Mouse (Mus musculus) adrenal gland, adult 8-10 months (tissue): ENCODE results near the gene Fmo4. TPM values are rescaled to one million over a fixed set of nuclear protein-coding genes. Genes with fewer than 3 reads are reported as not detected.

Source experiments
- DNase-seq: peaks from one replicate; pipeline ENCODE4 v3.0.0; 2022
- total RNA-seq, 4 experiments: library from RNA; stranded (reverse); gene quantifications; 2 replicates each; pipeline ENCODE4 v1.2.4; 2022

The Fmo4 gene
- 1 to 10 TPM in 2 of 4 experiments, under 1 TPM in 2; 0.25 to 3.6 (median 0.89) TPM for total RNA-seq

DNA sequence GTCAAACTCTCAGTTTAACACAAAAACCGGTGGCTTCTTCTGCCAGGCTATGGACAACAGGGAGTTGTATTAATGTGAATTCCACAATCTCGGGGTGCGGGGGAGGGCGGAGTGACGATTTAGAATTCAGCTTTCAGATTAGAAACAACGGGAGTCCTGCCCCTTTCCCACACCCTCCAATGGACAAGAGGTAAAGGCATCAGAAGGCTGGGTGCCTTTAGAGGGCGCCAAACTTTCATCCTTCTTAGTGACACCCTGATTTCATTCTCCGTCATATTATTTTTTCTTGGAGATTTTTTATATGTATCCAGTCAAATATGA, at the start of gene Fmo4:
TSS of gene Fmo4 (minus strand) at position 137 of the 321 bp plus-strand sequence.
- DNase-seq, result peak; percentile 22

DNA sequence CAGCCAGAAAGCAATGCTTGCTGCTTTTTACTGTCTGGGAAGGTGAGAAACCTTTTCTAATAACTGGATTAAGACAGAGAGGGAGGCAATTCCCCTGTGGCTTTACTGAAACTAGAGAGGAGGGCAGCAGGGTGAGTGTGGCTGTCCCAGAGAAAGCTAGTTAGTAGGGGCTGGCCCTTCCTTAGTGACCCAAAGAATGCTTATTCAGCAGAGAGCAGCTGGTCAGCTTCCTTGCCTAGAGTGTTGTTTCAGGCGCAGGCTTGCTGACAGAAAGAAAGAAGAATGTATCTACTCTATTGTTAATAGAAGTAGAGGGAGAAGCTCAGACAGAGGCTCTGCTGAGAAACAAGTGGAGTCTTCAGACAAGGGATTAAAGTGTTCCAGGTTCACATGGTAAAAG, 48.6 kb upstream of the Fmo4 start:
- no peak for DNase-seq

DNA sequence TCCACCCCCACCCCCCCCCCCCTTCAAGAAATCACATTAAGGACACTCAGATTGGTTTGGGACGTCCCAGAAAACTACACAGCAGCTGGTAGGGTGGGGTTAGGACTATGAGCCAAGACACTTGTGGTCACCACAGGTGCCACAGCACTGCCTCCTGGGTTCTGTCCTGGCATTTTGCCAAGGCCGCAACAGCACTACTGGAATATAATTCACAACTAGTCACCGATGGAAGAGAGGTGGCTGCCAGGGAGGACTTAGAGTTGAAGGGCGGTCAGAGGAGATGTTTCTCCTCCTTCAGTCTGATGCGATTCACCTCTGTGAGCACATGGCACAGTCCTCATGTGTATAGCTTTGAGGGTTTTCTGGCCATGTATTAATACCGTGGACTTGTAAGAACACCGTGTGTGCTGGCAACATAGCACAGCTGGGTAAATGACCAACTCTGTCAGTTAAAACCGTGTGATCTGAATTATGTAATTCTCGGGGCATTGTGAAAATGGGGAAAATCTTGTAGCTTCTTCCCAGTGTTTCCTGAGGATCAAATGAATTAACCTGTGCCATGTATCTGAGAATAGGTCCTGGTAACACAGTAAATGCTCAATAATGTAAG, 46.3 kb upstream of the Fmo4 start:
- DNase-seq, result peak; percentile 57

DNA sequence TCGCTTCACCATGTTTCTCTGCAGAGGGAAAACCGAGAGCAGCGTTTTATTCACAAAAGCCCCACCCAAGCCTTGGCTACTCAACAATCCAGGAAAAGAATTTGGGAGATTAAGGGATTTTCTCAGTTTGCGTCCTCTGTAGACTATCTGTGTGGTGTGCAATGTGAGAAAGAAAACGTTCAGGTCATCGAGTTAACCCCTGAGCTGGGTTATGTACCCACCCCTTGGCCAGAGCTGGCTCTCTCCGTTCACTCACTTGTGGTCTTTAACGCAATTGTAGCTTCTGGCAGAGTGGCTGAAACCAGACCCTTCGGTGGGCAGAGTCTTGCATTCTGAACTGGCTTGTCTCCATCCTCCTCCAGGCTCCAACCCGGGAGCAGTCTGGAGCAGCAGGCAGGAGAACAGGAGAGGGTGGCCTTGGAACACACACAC, 45.8 kb upstream of the Fmo4 start:
- DNase-seq, result no peak

DNA sequence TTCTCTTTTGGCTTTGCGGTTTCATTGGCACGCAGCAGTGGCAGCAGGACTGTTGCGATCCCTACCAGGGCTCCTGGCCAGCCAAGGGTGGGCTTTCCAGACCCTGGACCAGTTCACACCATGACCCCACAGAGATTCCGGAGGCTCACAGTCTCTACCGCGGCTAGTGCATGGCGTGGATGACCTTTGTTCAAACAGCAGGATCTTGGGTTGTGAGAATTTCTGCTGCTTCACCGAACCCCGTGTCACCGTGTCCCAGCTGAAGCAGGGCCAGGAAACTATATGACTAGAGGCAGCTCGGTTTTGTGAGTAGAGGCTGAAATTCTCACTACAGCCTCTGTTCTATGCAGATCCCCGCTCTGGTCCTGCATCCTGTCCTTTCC, 45.0 kb upstream of the Fmo4 start:
- DNase-seq, result no peak

DNA sequence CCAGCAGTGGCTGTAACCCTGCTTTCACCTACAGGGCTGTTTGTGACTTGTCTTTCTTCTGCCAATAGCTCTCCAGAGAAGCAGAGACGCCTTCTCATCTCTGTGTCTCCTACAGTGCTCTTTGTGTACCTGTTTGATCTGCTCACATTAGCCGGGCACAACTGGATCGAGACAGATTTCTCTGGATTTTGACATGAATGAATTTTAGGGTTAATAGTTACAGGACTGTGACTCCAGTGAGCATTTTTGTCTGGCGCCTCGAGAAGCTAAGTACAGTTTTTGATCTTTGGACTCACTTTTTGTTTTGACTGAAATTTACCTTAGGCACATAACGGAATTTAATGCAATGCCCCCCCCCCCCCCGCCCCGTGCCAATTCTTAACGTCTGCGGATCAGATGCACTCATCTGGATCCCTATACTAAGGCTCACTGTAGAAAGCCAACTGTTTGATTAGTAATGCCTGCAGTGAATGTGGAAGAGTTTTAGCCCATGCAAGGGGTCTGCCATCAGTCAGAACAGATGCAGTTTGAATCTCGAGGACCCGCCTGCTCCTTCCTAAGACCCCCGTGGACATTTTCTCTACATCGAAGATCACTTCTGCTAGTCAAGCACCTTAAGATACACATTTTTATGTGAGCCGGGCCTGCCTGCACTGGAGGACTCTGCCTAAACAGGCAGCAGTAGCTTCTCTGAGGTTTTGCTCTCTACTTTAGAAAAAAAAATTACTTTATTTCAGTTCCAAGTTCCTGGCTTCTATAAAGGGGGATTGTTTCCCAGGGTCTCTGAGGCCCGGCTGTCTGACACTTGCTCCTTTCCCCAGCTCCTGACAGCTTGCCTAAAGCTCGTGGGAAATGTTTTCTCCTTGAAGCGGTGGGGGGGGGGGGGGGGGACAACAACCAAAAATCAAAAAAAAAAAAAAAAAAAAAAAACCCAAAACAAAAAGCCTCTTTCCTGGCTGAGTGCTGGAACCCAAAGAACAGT, 44.3 kb upstream of the Fmo4 start:
- DNase-seq, result no peak

DNA sequence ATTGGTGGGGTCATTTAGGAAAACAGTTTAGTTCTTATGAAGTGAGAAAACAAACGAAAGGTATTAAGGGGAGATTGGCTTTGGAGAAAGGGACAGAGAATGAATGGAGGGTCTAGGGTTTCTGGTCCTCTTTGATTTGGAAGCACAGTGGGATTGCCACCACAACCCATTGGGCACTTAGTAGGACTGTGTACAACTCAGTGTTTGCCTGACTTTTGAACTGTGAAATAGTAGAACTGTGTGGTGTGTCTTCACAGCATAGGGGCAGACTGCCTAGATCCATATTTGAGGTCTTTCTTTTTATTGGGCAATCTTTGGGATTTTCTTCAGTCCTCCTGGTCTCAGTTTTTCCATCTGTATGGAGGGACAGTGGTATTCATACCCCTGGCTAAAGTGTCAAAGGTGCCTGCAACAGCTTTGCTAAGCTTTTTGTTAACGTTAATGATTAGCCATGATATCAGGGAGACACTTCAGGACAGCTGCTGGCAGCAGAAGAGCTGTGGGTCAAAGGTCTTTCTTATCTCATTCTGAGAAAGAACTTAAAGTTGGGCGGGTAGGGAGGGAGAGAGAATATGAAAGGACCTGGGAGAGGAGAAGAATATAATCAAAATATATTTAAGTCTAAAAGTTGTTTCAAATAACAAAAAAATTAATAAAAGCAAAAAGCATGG, 40.2 kb upstream of the Fmo4 start:
- no peak for DNase-seq

DNA sequence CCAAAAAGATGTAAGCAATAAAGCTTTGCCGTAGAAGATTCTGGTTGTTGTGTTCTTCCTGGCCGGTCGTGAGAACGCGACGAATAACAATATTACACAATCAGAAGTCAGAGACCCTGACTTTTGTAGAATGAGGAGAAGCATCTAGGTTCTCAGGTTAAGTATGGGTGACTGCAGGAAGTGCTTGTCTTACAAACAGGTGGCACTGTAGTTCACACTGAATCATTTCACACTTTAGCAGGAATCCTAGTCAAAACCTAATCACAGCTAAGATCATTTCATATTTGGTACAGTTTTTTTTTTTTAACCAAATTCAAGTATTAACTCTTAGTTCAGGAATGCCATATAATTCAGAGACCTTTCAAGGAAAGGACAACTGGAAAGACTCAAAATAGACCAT, 33.8 kb upstream of the Fmo4 start:
- DNase-seq, result no peak

DNA sequence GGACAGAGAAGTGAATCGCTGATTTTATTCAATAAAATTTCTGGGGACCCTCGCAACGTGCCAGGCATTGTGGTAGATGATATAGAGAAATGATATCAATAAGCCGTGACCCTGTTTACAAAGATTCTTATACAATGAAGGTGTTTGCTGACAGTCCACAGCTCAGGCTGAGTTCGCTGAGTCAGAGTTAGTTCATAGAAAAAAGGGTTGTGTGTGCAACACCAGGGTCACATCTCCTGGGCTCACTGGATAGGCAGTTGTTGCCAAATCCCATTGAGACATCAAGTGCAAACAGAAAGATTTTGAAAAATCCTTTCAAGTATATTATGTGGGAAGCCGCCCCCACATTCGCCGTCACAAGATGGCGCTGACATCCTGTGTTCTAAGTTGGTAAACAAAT, 26.4 kb upstream of the Fmo4 start:
- peak; percentile 53 for DNase-seq

DNA sequence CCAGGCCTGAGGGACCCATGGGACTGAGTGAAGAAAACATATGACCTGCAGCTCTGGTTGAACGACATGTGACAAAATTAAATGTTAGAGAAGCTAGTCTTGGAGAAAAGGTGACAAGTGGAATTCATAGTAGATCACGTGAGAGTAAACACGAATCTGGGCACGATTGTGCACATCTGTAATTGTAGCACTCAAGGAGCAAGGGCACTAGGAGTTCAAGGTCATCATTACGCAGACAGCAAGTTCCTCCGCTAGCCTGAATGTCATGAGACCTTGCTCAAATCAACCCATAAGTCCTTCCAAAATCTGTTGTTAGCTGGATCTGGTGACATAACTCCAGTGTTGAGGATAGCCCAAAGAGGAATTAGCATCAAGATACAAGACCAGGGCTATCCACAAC, 25.2 kb upstream of the Fmo4 start:
- no peak for DNase-seq

DNA sequence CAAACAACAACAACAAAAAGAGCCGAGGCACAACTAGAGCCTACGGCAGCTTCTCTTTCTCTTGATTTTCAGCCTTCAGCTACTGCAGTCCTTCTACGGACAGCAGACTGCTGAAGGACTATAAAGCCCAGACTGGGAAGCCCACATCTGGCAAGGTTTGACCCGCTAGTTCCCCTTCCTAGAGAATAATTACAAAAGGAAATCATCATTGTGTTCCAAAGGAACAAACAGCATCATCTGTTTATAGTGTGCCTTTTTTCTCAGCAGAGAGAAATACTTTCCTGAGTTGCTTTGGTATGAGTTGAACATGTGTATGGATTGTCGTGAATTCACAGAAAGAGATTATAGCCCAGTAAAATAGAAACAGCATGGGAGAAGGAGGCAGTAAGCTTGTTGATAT, 20.6 kb upstream of the Fmo4 start:
- DNase-seq, result no peak

DNA sequence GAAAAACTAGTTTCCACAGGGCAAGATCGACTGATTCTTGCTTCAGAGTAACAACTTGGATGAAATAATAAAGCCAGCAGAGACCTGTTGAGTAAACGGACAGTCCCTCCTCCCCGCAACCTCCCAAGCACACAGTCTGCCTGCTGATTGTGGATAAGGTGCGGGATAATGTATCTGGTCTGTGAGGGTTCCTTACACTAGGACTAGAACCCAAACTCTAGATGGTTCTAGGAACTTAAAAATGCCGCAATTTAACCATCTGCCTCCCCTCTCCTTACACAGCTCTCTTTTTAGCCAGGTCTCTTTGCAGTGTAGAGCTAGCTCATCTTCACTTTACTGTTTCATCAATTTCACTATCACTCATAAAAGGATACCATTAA, 18.8 kb upstream of the Fmo4 start:
- no peak for DNase-seq

DNA sequence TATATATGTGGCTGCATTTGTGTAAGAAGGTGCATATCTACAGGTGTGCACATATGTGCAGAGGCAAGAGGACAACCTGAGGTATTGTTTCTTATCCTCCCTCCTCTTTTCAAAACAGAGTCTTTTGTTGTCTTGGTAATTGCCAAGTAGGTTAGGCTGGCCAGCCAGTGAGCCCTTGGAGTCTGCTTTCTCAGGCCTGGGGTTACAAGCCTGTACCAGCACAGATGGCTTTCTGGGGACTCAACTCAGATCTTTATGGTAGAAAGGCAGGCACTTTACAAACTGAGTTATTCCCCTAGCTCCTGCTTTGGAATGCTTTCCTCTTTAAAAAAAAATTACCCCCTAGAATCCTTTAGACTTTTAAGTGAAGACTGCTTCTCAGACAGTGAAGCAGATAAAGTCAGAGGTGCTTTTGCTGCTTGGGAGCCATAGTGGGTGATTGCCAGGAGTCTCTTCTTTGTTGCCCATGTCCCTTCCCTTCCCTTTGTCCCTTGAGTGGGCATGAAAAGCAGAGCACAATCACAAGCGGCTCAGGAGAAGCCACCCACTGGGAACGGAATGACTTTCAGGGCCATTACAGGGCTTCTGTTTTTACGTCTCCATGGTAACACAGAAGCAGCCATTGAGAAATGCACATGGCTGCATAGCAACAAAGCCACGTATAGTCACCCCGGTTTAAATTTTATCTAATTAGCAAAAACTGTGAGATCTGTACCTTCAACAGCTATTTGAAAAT, 18.2 kb upstream of the Fmo4 start:
- DNase-seq, result no peak

DNA sequence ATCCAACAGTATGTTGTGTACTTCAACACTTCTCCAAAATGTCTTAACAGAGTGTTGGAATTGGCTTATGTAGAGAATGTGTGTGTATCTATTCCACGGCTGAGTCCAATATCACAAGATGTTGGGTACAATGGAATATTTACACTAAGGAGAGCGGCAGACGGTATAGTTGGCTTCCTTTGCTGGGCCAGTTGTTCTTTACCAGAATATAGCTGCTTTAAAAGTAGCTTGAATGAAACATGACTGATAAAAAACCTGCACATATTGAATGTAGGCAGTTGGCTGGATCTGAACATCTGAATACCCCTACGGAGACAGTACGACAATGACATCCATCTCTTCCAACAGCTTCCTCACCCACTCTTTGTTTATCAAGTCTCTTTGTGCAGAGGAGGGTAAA, 5.5 kb upstream of the Fmo4 start:
- DNase-seq, result no peak

DNA sequence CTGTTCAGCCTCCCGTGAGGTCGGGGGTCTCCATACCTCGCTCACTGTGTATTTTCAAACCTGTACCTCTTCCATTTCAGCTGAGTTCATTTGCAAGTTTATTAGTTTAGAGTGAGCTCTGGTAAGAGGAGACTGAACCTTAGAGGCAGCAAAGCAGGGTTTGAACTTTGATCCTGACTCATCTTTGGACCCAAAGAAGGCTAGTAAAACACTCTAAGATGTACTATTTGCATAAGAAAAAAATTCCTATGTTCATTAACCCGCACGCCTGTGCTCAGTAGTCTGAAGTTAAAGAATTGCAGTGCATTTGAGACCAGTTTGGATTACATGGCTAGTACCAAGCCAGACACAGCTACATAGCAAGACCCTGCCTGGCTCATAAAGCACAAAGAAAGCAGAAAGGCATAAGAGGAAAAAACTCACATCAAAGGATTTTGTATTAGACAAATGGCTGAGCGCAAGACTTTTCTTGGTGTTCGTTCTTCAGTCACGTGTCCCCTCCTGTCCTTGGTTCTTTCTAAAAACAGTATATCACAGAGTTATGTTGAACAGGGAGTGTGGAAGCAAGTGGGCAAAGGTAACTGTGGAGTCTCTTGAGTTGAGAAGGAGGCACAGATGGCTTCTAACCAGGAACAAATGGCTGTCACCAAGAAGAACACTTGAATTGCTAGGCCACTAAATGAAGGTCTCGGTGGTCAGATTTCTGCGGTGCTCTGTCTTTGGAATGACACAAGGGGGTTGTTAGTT, 1.8 kb upstream of the Fmo4 start:
- no peak for DNase-seq

DNA sequence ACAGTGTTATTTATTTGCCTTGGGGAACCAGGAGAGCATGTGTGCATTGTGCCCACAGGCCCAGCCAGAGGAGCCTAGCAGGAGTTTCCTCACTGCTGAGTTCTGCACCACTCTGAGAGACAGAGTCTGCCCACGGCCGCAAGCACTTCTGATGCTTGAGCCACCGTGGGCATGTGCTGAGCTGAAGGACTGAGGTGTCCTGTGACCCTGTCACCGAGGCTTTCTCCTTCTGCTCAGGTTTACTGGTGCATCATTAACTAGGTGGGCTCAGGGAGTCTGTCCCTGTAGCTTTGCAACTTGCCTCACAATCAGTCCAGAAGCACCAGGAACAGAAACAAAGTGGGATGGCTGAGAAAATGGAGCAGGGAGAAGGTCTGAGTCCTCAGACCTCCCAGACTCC, 1.2 kb upstream of the Fmo4 start:
- DNase-seq, result no peak

DNA sequence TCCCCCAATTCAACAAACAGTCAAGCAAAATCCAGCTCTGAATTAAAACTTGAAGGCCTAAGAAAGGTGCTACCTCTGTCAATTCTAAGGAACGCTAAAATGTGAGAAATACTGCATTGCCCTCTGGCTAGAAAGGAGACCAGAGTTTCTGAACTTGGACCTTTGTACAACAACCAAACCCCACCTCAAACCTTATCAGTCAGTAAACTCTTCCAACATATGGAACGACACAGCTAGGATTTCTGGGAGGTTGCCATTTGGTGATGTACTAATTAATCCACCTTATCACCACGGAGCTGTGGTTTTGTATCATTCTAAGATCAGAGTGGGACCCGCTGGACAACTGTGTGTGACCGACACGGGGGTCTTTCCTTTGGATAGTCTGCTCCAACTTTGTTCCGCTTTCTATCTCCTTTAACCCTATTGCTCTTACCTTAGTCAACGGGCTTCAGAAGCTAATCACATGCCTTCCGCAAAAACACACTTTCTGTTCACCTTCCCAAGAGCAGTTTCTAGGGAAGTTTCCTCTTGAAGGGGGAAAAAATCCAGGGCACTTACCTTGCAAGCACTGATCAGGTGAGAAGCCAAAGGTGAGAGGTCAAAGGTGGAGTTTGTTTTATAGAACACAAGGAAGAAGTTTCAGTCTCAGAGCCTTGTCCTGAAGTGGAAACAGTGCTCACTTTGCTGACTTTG, 483 bp downstream of the Fmo4 start:
- no peak for DNase-seq

DNA sequence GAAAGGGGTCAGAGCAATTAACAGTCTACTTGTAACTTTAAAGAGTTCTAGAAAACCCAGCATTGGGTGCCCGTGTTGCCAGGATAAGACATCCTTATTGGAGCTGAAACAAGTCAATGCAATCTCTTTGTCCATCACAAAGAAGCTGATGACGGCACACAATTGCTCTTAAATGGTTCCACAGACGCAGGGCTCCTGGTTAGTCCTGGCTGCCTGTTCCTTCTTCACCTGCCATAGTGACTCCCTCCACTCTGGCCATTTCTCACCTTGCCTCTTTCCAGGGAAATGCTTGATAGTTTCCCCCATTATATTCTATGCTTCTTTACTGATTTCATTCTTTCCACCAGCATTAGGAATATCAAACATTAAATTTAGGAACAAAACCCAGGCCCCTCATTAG, 5.2 kb downstream of the Fmo4 start:
- no peak for DNase-seq

DNA sequence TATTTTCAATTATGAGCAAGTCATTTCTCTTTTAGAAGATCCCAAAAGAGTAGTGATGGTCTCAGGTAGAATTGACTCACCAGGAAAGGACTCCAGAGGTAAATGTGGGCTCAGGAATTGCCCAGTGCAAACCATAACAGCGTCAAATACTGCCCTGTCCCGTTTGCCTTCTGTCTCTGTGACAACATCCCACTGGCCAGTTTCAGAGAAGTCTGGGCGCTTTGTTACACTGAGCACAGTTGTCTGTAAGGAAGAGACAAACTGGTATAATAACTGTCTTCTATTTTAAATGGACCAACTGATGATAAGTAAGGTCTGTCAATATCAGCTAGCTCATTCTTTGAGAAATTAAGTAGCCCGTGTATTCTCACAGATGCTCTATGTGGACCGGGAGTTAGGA, 6.3 kb downstream of the Fmo4 start:
- DNase-seq, result no peak

DNA sequence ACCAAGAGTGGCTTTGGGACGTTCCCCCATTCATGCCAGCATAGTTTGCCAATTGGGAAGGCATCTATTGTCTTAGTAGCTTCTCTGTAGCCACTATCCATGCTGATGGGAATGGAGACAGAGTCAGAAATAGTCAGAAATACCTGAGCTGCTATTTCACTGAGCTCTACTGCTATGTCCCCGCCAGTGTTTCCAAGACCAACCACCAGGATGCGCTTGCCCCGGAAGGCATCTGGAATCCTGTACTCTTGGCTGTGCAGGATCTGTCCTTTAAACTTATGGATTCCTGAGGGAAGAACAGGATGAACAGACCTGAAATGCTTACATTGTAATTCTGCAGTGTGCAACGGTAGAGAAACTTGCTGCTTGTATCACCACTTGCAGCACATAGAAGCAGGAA, 8.8 kb downstream of the Fmo4 start:
- DNase-seq, result no peak

DNA sequence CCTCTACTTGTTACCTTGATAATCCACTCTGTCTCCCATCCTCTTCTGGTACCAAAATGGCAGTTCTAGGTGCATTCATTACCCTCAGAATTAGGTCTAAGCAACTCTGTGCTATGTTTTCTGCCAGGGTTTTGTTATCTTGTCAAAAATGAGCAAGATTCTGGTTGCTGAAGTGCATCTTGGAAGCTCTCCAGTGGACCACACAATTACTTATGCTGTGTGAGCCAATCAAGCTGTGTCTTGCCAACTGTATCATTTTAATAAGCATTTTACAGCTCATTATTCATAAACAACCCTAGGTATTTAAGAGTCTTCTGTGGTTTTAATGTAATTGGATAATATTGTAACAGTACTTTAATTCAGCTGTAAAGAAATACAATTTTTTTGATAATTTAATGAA, 17.3 kb downstream of the Fmo4 start:
- DNase-seq, result no peak
